Mouse (Mus musculus): ENCODE measurements at regions not wholly inside any gene's neighbourhood (a gene's known extent, or its start where the extent isn't known, plus 50 kb on each side); places are given as distances from the start of the nearest gene placed in this dataset.
"Not testable (repeated sequence)": the region's sequence is repeated elsewhere in the genome, so short reads cannot be mapped to it uniquely, and the experiment has no call there.

DNA sequence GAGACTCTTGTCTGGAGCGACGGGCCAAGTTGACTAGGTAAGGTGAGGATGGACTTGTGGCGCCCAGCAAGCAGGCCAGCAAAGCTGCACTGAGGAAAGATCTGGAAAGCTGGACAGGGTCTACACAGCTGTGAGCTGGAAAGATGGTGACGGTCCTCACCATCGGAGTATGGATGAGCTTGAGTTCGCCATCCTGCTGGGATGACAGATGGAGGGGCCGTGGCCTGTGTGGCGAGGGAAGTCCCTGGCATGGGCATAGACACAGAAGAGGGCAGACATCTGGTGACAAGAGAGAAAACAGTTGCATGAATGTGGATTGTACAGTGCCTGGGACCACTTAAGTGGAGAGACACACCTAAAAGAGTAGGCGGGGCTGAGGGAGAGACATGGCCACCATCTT is 57.6 kb downstream of the Tmem270 start:
- Histone ChIP-seq H3K9ac (replicated peaks) (no peak overlapping the region), H3K27me3 (no peaks in the 10 kb centered on the region), H3K4me2 (no peak overlapping the region), H3K36me3 (no peaks in the 10 kb centered on the region), H3K4me3 (replicated peaks) (no peak overlapping the region), H3K27ac (no peak overlapping the region), H3K9me3 (no peaks in the 10 kb centered on the region), H3K4me1 (replicated peaks) (no peaks in the 10 kb centered on the region)
- ATAC-seq (ENCODE audit: insufficient number of reproducible peaks, insufficient read depth, low FRiP score, low TSS enrichment, low read depth), result no peak
- WGBS, result 92% methylated on average over 9 of the region's 9 CpGs

DNA sequence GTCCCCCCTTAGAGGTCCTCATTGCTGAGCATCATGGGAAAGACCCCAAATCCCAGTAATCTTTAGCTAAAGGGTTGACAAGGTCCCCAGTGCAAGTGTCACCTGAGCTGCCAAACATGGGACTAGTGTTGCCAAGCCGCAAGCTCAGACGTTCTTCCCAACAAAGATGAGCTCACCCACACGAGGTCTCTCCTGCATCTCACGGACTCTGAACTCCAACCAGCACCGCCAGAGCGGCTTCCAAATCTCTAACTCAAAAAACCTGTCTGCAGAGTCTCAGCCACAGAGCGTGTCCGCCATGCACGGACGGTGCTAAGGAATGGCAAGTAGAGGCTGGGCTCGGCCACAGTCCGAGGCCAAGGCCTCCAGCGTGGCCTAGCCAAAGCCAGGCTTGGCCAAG is 58.0 kb downstream of the Tmem270 start:
- no peak overlapping the region for H3K4me3 ChIP-seq (replicated peaks)
- H3K36me3 ChIP-seq, result no peaks in the 10 kb centered on the region
- H3K9ac ChIP-seq (replicated peaks), result no peak overlapping the region
- no peaks in the 10 kb centered on the region for H3K4me1 ChIP-seq (replicated peaks)
- no peak overlapping the region for H3K27ac ChIP-seq
- H3K27me3 ChIP-seq, result no peaks in the 10 kb centered on the region
- no peaks in the 10 kb centered on the region for H3K9me3 ChIP-seq
- no peak for ATAC-seq (ENCODE audit: insufficient number of reproducible peaks, insufficient read depth, low FRiP score, low TSS enrichment, low read depth)
- no peak overlapping the region for H3K4me2 ChIP-seq
- WGBS, result 93% methylated on average over 13 of the region's 13 CpGs

DNA sequence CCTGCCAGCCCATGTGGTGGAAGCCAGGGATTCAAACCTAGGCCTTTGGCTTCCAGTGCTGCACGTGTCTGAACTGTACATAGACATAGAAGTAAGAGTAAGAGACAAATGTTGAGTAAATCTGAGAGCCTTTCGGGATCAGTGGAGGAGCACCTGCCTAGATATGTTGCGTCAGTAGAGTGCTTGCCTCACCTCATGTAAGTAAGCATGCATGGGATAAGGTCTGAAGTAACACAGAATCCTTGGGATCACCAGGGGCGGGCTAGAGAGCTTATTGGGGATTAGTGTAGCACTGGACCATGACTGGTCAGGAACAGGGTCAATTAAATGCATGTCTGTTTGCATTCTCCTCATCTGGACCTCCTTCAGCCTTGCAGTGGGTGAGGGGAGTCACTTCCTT is 61.1 kb downstream of the Tmem270 start:
- no peak overlapping the region for H3K9ac ChIP-seq (replicated peaks)
- no peaks in the 10 kb centered on the region for H3K9me3 ChIP-seq
- no peak for ATAC-seq (ENCODE audit: insufficient number of reproducible peaks, insufficient read depth, low FRiP score, low TSS enrichment, low read depth)
- H3K36me3 ChIP-seq, result no peaks in the 10 kb centered on the region
- no peak overlapping the region for H3K4me3 ChIP-seq (replicated peaks)
- H3K4me2 ChIP-seq, result no peak overlapping the region
- WGBS, result 81% methylated on average over 4 of the region's 4 CpGs
- no peak overlapping the region for H3K27ac ChIP-seq
- H3K27me3 ChIP-seq, result no peaks in the 10 kb centered on the region
- H3K4me1 ChIP-seq (replicated peaks), result no peaks in the 10 kb centered on the region

DNA sequence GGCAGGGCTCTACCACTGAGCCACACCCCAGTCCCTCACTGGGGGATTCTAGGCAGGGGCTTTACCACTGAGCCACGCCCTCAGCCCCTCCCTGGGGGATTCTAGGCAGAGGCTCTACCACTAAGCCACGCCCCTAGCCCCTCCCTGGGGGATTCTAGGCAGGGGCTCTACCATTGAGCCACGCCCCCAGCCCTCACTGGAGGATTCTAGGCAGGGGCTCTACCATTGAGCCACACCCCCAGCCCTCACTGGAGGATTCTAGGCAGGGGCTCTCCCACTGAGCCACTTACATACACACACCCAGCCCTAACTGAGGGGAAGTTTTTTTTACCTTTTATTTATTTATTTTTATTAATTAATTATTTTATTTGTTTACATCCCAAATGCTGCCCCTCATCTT is 62.3 kb downstream of the Tmem270 start:
- H3K27me3 ChIP-seq; H3K4me2 ChIP-seq; H3K36me3 ChIP-seq; H3K27ac ChIP-seq; H3K4me3 ChIP-seq (replicated peaks); H3K4me1 ChIP-seq (replicated peaks); ATAC-seq (ENCODE audit: insufficient number of reproducible peaks, insufficient read depth, low FRiP score, low TSS enrichment, low read depth); H3K9ac ChIP-seq (replicated peaks); H3K9me3 ChIP-seq: not testable (repeated sequence)
- 67% methylated on average over 3 of the region's 3 CpGs for WGBS

GRCm38 (mm10) chr5:134841205-134841980 is 65.1 kb downstream of the Tmem270 start:
- no peak for ATAC-seq (ENCODE audit: insufficient number of reproducible peaks, insufficient read depth, low FRiP score, low TSS enrichment, low read depth)
- WGBS, result 91% methylated on average over 7 of the region's 7 CpGs
- H3K4me3 ChIP-seq (replicated peaks), result no peak overlapping the region

GRCm38 (mm10) chr5:134836489-134836888 is 70.0 kb downstream of the Tmem270 start:
- ATAC-seq (ENCODE audit: insufficient number of reproducible peaks, insufficient read depth, low FRiP score, low TSS enrichment, low read depth), result no peak
- no peak overlapping the region for H3K9ac ChIP-seq (replicated peaks)
- no peaks in the 10 kb centered on the region for H3K27me3 ChIP-seq
- H3K4me1 ChIP-seq (replicated peaks), result no peaks in the 10 kb centered on the region
- H3K36me3 ChIP-seq, result no peaks in the 10 kb centered on the region
- H3K27ac ChIP-seq, result no peak overlapping the region
- H3K9me3 ChIP-seq, result no peaks in the 10 kb centered on the region; the same call in 1 of the 2 replicates
- H3K4me3 ChIP-seq (replicated peaks), result no peak overlapping the region
- H3K4me2 ChIP-seq, result no peak overlapping the region

More at GRCm38 (mm10) chr5:134841205-134841980, 65.1 kb downstream of the Tmem270 start:
- H3K27ac ChIP-seq, result no peak overlapping the region
- no peaks in the 10 kb centered on the region for H3K36me3 ChIP-seq
- no peak overlapping the region for H3K4me2 ChIP-seq
- no peak overlapping the region for H3K9ac ChIP-seq (replicated peaks)
- no peaks in the 10 kb centered on the region for H3K4me1 ChIP-seq (replicated peaks)
- no peaks in the 10 kb centered on the region for H3K27me3 ChIP-seq
- no peaks in the 10 kb centered on the region; the same call in 1 of the 2 replicates for H3K9me3 ChIP-seq

DNA sequence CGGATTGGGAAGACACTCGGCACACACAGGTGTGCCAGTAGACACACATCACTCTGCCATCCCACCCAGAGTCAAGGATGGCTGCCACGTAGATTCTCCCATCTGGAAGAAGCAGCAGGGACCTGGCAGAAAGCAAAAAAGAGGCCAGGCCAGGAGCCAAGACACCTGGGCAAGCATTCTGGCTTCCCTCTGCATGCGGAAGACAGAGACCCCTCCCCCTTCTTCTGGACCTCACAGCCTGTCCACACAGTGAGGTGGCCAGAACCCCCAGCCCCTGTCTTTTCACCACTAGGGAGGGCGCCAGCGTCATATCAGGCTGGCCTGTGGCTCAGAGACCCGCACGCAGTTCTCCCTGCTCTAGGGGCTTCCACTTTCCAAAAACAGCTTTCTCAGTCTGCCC is 73.6 kb downstream of the Tmem270 start:
- no peaks in the 10 kb centered on the region for H3K27me3 ChIP-seq
- no peaks in the 10 kb centered on the region for H3K9me3 ChIP-seq
- H3K36me3 ChIP-seq, result no peaks in the 10 kb centered on the region
- no peak overlapping the region for H3K9ac ChIP-seq (replicated peaks)
- H3K4me3 ChIP-seq (replicated peaks), result no peak overlapping the region
- no peaks in the 10 kb centered on the region for H3K4me1 ChIP-seq (replicated peaks)
- H3K27ac ChIP-seq, result no peak overlapping the region
- ATAC-seq (ENCODE audit: insufficient number of reproducible peaks, insufficient read depth, low FRiP score, low TSS enrichment, low read depth), result no peak
- WGBS, result 74% methylated on average over 8 of the region's 8 CpGs
- H3K4me2 ChIP-seq, result no peak overlapping the region

DNA sequence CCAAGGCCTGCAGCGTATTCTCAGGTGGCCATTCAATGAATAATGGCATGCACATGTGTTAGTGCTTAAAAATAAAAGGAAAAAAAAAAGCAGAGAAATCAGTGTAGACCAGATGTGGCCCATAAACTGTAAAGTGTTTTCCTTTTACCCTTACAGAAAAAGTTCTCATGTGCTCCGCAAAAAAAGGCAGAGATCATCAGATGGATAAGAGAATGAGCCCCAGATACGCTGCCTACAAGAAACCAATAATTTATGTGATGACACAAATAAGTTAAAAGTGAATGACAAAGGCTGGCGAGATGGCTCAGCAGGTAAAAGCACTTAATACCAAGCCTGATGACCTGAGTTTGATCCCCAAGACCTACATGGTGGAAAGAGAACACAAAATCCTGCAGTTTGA is 70.5 kb upstream of the Eln start:
- no peaks in the 10 kb centered on the region for H3K27me3 ChIP-seq
- H3K4me2 ChIP-seq, result no peak overlapping the region
- peak; percentile 20; the same call in 1 of the 2 replicates for ATAC-seq (ENCODE audit: insufficient number of reproducible peaks, insufficient read depth, low FRiP score, low TSS enrichment, low read depth)
- WGBS, result 29% methylated on average over 4 of the region's 4 CpGs
- no peak overlapping the region for H3K9ac ChIP-seq (replicated peaks)
- peak overlapping the region; percentile 62; the same call in 1 of the 2 replicates for H3K27ac ChIP-seq
- no peaks in the 10 kb centered on the region for H3K36me3 ChIP-seq
- peaks cover 12% of the 10 kb centered on the region; the same call in 1 of the 2 replicates for H3K9me3 ChIP-seq
- H3K4me3 ChIP-seq (replicated peaks), result no peak overlapping the region
- no peaks in the 10 kb centered on the region for H3K4me1 ChIP-seq (replicated peaks)

DNA sequence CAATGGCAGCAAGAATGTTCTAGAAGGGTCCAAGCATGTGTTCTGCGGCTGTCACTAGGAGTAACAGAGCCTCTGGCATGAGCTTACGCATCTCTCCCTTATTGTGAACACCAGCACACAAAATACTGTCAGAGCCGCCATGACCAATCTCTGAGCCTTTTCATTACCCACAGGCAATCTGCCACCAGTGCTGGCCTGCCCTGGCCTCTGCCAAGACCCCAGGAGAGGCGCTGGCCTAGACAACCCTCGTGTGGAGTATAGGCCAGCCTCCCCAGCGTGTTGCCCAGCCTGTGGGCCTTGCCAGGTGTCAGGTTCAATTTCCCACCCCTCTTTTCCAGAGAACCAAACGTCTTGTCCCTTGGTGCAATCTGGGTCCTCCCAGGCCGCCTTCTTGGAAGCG is 62.0 kb upstream of the Eln start:
- no peak for ATAC-seq (ENCODE audit: insufficient number of reproducible peaks, insufficient read depth, low FRiP score, low TSS enrichment, low read depth)
- H3K27me3 ChIP-seq, result no peaks in the 10 kb centered on the region
- WGBS, result 75% methylated on average over 9 of the region's 9 CpGs

GRCm38 (mm10) chr5:134804291-134805049 is 57.3 kb upstream of the Eln start:
- no peak overlapping the region for H3K4me2 ChIP-seq
- H3K4me3 ChIP-seq (replicated peaks), result no peak overlapping the region
- no peaks in the 10 kb centered on the region for H3K4me1 ChIP-seq (replicated peaks)
- H3K9ac ChIP-seq (replicated peaks), result no peak overlapping the region
- WGBS, result 91% methylated on average over 20 of the region's 20 CpGs
- no peak overlapping the region for H3K27ac ChIP-seq
- H3K36me3 ChIP-seq, result no peaks in the 10 kb centered on the region
- no peak for ATAC-seq (ENCODE audit: insufficient number of reproducible peaks, insufficient read depth, low FRiP score, low TSS enrichment, low read depth)
- peaks cover 14% of the 10 kb centered on the region; the same call in 1 of the 2 replicates for H3K9me3 ChIP-seq
- H3K27me3 ChIP-seq, result no peaks in the 10 kb centered on the region

More for the DNA sequence above, 62.0 kb upstream of the Eln start:
- H3K36me3 ChIP-seq, result no peaks in the 10 kb centered on the region
- H3K4me3 ChIP-seq (replicated peaks), result no peak overlapping the region
- H3K9ac ChIP-seq (replicated peaks), result no peak overlapping the region
- H3K4me2 ChIP-seq, result no peak overlapping the region
- H3K27ac ChIP-seq, result no peak overlapping the region
- H3K4me1 ChIP-seq (replicated peaks), result no peaks in the 10 kb centered on the region
- H3K9me3 ChIP-seq, result peaks cover 10% of the 10 kb centered on the region; the same call in 1 of the 2 replicates

DNA sequence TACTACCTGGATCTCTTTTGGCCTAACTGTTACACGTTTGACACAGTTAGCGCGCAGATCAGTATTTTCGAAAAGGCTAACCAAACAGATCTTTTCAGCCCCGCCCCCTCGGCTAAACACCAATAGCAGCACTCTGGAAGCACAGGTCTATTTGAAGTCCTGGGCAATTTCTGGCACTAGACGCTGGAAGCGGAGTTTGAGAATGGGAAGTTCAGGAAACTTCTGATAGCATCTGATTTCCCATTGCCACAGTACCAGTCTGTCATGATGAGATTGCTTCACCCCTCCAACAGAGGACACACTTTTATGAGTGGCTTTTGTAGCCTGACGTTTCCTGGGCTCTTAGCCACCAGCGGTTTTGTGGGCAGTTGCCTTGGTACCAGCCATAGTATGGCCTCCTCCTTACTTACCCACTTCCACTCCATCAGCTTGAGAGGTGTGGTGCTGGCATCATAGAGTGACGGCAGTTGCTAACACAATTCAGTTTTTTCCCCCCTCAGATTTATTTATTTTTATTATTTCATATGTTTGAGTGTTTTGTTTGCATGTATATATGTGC is 55.1 kb upstream of the Eln start:
- no peak overlapping the region for H3K9ac ChIP-seq (replicated peaks)
- WGBS, result 84% methylated on average over 11 of the region's 11 CpGs
- peaks cover 14% of the 10 kb centered on the region; the same call in 1 of the 2 replicates for H3K9me3 ChIP-seq
- H3K4me1 ChIP-seq (replicated peaks), result no peaks in the 10 kb centered on the region; the same call in 1 of the 2 replicates
- no peak overlapping the region for H3K27ac ChIP-seq
- no peak for ATAC-seq (ENCODE audit: insufficient number of reproducible peaks, insufficient read depth, low FRiP score, low TSS enrichment, low read depth)
- H3K36me3 ChIP-seq, result no peaks in the 10 kb centered on the region
- no peak overlapping the region for H3K4me2 ChIP-seq
- no peak overlapping the region for H3K4me3 ChIP-seq (replicated peaks)
- no peaks in the 10 kb centered on the region for H3K27me3 ChIP-seq
